Mouse (Mus musculus) cerebellum, adult 9-11 months (tissue): ENCODE data around the gene Kif1b.

Experiments used
- DNase-seq: peaks from one replicate; pipeline ENCODE4 v3.0.0; 2022

Kif1b gene

DNA sequence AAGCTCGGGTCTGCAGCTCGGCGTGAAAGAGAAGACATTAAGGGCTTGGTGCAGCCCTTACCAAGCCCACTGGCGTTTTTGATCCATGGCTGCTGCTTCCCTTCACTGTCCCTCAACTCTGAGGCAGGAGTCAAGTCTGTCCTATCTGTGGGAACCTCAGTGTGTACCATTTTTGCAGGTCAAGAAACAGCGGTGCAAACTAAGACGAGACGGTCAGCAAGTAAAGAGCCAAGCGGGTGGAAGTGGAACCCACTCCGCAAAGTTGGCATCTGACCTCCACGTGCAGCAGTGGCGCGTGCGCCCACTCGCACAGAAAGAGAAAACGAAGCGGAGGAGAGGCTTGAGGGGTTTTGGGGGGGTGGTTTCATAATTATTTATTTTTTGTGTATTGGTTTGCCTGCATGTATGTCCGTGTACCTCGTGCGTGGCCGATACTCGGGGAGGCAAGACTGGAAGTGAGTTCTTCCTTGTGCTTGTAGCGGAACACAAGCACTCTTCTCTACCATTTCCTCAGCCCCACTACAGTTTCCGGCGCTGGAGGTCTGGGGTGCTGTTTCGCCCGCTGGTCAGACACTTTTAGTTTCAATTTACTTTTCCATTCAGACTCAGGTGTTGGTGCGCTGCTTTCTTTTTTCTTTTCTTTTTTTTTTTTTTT, 140.4 kb downstream of the Kif1b start:
- no peak for DNase-seq

- DNase-seq = peak; percentile 95
These were observed 141.1 kb downstream of the Kif1b start, which contains the start of gene Pgd for GRCm38 (mm10) chr4:149166215-149166946. Pgd (minus strand) TSS chr4:149166771.

DNA sequence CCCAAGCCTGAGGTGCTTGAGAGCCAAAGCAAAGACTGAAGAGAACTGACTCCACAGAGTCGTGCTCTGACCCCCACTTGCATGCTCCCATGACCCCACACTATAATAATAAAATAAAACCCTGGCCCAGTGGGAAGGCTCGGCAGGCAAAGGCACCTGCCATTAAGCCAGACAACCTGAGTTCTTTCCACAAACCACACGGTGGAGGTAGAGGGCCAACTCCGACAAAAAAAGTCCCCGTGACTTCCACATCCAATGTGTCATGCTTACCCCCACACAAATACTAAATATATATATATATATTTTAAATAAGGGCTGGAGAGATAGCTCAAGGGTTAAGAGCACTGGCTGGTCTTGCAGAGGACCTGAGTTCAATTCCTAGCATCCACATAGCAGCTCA, 143.3 kb downstream of the Kif1b start:
- DNase-seq = no peak

GRCm38 (mm10) chr4:149163196-149163595, 144.3 kb downstream of the Kif1b start:
- DNase-seq = no peak

DNA sequence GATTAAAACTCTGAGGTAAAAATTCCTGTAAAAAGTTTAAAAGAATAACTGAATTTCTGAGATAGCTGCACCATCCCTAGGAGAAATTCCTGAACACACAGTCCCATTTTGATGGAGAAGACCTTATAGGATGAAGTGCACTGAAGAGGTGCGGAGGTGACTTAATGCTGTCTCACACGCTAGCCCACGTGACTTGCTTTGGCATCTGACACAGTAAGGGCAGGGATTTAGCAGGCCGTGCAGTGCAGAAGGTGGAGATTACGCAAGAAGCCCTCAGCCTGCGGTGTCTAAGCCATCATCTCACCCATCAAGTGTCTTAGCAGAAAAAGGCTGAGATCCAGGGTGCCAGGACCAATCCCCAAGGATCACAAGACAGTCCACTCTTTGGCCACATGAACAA, 146.3 kb downstream of the Kif1b start:
- DNase-seq = no peak

GRCm38 (mm10) chr4:149159891-149160290, 147.6 kb downstream of the Kif1b start:
- no peak for DNase-seq

GRCm38 (mm10) chr4:149159203-149159602, 148.3 kb downstream of the Kif1b start:
- no peak for DNase-seq

DNA sequence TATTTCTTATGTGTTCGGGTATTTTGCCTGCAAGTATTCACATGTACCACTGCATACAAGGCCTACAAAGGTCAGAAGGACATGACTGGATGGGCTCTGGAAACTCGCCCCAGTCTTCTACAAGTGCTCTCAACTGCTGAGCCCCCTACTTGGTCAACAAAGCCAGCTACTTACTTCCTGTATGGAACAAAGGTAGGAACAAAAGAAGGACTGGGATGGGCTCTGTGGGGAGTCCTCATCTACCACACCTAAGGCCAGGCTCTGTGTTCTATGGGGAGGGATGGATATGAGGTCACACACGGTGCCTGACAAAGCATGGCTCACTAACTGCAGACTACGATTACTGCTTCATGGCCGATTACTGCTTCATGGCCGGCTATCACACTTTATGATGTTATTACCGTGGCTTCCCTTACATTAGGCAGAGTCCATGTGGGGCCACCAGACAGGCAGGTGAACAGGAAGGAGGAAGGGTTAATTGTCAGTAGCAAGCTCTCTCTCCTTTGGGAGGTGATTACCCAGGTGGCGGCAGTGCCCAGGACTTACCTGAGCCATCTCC, 150.0 kb downstream of the Kif1b start:
- no peak for DNase-seq

- DNase-seq = no peak
These were observed 151.8 kb downstream of the Kif1b start for GRCm38 (mm10) chr4:149155711-149156110.

GRCm38 (mm10) chr4:149154859-149155258, 152.6 kb downstream of the Kif1b start:
- no peak for DNase-seq

DNA sequence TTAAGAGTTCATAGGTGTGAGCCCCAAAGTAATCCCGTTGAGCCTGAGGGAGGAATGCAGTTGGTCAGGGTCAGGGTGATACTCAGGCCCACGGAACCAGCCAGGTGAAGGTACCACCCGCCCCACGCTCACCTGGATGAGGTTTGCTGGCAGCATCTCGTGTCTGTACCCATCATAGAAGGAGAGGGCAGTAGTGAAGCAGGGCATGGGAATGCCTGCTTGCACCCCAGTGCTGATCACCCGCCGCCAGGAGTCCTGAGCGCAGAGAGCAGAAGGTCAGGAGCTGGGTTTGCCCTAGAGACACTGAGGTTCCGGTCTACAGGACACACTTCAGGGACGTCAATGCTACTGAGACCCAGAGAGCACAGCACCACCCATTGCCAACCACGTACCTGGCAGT, 156.8 kb downstream of the Kif1b start:
- DNase-seq = no peak

GRCm38 (mm10) chr4:149150256-149150655, 157.2 kb downstream of the Kif1b start:
- no peak for DNase-seq

- DNase-seq = no peak
These were observed 157.9 kb downstream of the Kif1b start for GRCm38 (mm10) chr4:149149611-149150010.

GRCm38 (mm10) chr4:149149196-149149595, 158.3 kb downstream of the Kif1b start:
- DNase-seq = no peak

DNA sequence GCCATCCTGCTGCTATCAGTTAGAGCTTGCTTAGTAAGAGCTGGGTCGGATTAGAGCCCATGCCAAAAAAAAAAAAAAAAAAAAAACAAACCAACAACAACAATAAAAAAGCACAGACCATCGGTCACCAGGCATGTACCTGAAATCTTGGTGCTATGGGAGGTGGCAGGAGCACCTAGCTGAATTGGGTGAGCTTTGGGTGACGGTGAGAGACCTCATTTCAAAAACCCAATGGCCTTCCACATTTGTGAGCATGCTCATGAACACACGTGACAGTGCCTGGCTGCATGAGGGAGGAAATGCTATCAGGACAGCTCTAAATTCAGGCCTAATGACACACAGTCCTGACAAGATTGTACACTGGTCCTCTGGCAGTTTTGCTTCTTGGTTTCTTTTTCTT, 159.4 kb downstream of the Kif1b start:
- no peak for DNase-seq

DNA sequence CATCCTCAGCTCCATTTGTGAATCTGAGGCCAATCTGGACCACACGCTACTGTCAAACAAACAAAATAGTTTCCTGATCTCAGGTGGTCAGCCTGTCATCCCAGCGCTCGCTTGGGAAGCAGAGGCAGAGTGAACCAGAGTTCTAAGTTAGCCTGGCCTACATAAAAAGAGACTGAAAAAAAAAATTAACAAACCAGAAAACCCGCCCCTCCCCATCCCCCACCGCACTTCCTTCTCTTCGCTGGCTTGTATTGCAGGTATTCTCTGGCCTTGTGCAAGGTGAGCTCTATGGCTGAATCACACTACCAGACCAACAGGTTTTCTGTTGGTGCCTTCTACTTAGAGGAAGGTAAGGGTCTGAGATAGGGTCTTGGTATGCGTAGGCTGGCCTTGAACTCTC, 160.0 kb downstream of the Kif1b start:
- no peak for DNase-seq

GRCm38 (mm10) chr4:149145151-149145550, 162.3 kb downstream of the Kif1b start:
- DNase-seq = no peak

GRCm38 (mm10) chr4:149144459-149144858, 163.0 kb downstream of the Kif1b start:
- peak; percentile 76 for DNase-seq

DNA sequence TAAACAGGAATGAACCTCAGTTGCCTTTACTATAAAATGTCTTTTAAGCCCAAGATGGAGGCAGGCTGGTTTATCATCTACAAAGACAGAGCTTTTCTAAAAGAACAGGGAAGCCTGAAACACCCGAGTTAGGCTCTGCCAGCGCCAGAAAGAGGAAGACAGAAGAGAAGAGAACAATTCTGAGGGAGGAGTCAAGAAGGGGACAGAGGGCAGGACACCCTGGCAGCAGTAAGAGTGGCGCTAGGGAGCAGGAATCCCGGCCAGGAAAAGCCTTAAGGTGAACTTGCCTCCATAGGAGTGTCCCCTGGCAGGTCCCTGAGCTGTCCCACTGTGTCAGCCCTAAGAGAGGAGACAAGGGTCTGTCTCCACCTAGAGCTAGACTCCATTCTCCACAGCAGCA, 163.9 kb downstream of the Kif1b start:
- no peak for DNase-seq

DNA sequence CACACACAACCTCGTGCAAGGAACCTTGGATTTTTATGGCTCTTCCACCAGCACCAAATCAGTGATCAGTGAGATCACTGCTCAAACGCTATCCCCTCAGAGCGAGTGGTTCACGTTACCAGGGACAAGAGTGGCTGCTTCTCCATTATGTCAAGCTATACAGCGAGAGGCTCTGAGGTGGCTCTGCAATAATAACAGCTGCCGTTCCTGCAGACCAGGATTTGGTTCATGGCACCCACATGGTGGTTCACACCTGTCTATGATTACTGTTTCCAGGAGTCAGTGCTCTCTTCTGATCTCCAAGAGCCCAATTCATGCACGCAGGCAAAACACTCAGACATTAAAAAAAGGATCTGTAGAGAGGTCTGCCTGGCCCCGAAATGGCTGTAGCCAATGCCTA, 169.0 kb downstream of the Kif1b start:
- DNase-seq = no peak

- DNase-seq = peak; percentile 90
These were observed 170.3 kb downstream of the Kif1b start, which contains the start of gene Cenps for GRCm38 (mm10) chr4:149136982-149137770. Cenps (minus strand) TSS chr4:149137629.

GRCm38 (mm10) chr4:149136116-149136850, 171.2 kb downstream of the Kif1b start:
- peak; percentile 30 for DNase-seq

GRCm38 (mm10) chr4:149133395-149133794, 174.1 kb downstream of the Kif1b start:
- DNase-seq = no peak
